Mouse (Mus musculus): ENCODE data around the gene Wdr20.

GRCm38 (mm10) chr12:110819367-110819766, 81.6 kb downstream of the Wdr20 start:
- TF ChIP-seq CTCF (IDR thresholded peaks at IDR 0.05; ENCODE audit: extremely low read depth, insufficient read length, insufficient replicate concordance, low read depth, low read length) (no peak), POLR2A (IDR thresholded peaks at IDR 0.05; ENCODE audit: low read depth, low read length) (no peak)
